Mouse (Mus musculus): ENCODE data around the gene Ube2o.

DNA sequence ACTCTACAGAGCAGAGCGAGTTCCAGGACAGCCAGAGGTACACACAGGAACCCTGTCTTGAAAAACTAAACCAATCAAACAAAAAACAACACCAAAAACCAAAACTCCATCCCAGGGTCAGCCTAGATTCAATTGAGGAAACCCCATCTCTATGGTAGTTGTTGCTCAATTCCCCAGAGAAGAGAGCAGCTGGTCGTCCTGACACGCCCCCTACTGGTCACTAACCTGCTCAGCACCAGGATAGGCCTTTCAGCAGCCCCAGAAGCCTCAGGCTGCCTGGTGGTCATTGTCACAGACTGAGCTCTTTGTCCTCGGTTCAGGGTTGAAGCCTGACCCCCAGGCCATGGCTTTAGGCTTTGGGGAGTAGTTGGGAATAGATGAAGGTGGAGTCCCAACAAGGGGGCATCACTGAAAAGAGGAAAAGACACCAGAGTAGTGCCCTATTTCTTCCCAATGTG, 87.4 kb downstream of the Ube2o start, which contains the start of gene Prpsap1:
- TF ChIP-seq TAL1 (IDR thresholded peaks at IDR 0.05; ENCODE audit: low read length) (no peak), GATA1 (IDR thresholded peaks at IDR 0.05; ENCODE audit: low read length) (no peak)

Measured in erythroblast, embryonic 14.5 days (primary cell).